Mouse (Mus musculus) testis, postnatal 14 days (tissue): Measurements from ENCODE around the gene Syce1.

Experiments
- DNase-seq: peaks from one replicate; pipeline ENCODE4 v3.0.0; 2021; ENCODE audit warnings: low spot score

The Syce1 gene

GRCm38 (mm10) chr7:140787406-140788052 lies at the start of gene Syce1:
Gene Syce1, minus strand, starts transcription at chr7:140787852.
- peak; percentile 93 for DNase-seq

DNA sequence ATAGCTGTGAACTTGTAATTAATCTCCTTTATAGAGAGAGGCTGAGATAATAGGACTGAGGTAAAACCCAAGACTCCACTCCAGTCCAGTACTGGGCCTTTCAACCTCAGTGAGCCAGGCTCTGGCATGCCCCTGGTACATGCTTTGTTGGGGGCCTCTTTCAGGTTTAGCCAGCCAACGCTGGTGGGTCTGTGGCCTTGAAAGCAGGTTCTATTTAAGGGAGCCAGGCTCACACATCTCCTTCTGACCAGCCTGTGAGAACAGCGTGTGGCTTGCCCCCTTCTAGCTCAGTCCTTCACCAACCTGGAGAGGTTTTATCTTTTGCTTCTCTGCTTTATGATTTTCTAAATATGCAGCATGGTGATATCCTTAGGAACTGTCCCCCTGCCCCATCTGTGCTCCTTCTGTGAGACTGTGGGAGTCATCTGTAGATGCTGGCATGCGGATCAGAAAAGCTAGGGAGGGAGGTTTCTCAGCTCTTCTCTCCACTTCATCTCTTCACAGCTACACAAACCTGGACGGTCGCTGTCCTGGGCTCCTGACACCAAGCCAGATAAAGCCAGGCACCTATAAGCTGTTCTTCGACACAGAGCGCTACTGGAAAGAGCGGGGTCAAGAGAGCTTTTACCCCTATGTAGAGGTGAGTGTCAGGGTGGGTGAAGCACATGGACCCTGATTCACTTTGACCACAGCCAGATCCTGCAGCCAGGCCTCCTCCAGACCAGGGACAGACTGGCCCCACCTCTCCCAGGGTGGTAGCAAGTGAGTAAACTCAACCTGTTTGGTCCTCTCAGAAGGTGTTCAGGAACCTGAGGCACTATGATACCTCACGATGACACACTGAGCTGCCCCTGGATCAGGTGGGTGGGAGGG lies 48.8 kb upstream of the Syce1 start:
- DNase-seq: no peak

DNA sequence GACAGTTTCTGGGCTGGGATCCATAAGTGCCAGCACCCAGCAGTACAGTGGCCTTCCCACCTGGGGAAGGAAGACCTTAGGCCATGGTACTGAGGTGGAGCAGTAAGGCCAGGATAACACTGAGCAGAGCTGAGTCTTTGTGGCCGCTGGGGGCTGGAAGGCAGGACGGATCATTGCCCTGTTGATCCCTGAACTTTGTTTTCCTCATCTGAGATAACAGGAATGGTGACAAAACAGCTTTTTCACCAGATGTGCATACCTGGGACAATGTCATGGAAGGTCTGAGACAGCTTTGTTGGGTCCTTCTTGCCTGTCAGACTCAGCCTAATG lies 48.1 kb upstream of the Syce1 start:
- no peak for DNase-seq

DNA sequence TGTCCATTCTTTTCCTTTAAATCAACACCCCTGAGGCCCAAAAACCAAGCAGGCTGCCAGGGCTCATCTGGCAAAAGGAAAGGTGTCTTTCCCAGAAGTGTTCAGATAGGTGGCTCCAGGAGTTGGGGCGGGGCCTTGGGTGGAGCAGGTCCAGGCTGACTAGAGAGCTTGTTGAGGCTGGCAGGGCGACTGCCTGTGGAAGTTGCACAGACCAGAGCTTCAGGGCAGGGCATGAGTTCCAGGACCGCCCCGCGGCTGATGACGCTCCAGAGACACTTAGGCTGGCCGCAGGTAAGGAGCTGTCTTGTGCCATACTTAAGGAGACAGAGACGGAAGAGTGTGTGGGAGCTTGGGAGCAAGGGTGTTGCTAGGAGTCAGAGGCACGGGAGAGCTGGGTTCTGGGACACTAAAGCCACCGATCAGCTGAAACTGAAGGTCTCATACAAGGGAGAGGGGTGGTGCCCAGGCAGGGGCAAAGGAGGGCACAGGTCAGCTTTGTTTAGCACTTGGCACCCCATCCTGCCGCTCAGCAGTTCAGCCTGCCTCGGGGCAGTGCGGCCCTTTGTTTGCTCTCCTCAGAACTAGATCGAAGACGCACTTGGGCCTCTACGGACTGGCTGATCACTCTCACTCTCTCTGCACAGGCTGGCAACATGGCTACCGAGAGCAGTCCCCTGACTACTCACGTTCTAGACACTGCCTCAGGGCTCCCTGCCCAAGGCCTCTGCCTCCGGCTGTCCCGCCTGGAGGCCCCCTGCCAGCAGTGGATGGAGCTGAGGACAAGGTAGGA lies 47.5 kb upstream of the Syce1 start, which contains the start of gene Urah:
TSS of gene Urah (plus strand) at position 51 of the 790 bp plus-strand sequence.
- DNase-seq: no peak

DNA sequence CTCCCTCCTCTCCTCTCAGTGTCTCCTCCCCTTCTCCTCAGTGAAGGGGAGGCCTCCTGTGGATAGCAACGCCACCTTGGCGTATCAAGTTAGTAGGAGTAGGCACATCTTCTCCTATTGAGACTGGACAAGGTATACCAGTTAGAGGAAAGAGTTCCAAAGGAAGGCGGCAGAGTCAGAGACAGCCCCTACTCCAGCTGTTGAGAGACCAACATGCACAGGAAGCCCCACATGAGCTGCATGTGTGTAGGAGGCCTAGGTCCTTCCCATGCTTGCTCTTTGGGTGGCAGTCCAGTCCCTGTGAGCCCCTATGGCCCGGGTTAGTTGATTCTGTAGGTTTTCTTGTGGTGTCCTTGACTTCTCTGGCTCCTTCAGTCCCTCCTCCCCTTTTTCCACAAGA lies 45.7 kb upstream of the Syce1 start:
- no peak for DNase-seq

DNA sequence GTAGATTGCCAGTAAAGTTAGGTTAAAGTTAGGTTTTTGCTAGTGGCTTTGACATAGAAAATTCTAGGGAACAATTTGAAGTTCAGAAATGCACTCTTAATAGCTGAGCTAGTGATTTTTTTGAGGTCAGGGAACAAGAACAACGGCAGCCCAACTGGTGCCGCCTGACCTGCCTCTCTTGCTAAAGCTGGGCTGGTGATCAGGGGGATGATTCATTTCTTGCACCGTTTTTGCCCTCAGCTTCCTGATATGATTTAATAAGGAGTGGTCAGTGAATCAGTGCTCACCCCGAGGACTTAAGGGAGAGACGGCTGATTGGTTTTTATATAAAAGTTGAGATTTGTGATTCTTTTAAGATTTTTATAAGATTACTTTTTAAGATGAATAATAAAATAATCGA lies 43.8 kb upstream of the Syce1 start:
- DNase-seq: no peak

DNA sequence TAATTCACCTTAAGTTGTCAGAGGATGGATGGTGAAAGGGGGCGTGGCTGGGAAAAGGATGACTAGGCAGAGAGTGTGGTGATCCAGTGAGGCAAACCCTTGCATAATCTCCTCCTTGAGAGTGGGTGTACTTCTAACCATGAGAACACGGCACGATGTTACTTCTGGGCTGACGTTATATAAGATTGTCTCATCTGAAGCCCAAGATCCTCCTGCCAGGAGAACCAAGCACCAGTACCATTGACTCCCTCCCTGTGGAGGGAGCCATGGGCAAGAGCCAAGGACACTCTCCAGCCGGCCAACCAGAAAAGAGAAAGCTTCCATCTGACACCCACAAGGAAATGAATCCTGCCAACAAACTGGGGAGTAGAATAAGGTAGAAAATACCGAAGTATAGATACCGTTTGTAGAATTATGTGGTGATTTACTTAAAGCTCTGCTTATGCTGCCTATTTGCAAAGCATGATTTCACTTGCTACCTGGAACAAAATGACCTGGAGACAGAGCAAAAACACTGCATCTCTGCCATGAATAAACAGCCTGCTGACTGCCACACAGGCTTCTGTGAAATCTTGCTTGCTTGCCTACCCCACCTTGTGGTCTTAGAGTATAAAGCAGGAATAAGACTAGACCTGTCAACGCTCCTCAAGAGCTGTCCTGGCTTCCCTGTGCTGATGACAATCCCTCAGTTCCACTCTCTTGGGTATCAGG lies 40.7 kb upstream of the Syce1 start:
- no peak for DNase-seq

GRCm38 (mm10) chr7:140822731-140823130 lies 35.1 kb upstream of the Syce1 start:
- no peak for DNase-seq

DNA sequence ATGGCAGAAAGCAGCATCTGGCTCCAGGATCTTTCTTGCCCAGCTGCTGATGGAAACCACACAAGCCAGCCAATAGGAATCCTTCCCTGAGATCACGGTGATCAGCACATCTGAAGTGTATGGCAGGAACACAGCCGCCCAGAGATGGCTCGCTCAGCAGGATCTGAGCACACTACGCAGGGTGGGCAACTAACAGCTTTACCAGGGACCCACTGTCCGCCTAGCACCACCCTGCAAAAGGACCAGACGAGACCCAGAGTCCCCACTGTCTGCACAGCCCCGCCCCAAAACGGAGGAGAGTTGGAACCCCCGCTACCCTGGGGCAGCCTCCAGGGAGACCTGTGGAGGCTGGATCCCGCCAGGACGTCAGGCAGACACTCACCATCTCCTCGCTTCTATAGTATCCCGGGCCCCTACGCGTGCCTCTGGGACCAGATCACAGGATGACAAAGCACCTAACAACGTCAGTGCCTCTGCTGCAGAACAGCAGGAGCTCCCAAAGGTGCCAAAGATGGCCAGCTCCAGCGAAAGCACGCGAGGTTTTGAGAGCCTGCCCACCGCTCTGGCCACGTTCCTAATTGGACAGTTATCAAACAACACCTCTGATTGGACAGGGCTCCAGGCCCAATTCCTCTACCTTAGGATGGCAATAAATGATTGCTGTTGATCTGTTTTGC lies 34.1 kb upstream of the Syce1 start, which contains the start of gene Zfp941:
TSS of gene Zfp941 (minus strand) at position 526 of the 677 bp plus-strand sequence.
- peak; percentile 48 for DNase-seq

- no peak for DNase-seq
Measured at GRCm38 (mm10) chr7:140821305-140821652, 33.6 kb upstream of the Syce1 start.

DNA sequence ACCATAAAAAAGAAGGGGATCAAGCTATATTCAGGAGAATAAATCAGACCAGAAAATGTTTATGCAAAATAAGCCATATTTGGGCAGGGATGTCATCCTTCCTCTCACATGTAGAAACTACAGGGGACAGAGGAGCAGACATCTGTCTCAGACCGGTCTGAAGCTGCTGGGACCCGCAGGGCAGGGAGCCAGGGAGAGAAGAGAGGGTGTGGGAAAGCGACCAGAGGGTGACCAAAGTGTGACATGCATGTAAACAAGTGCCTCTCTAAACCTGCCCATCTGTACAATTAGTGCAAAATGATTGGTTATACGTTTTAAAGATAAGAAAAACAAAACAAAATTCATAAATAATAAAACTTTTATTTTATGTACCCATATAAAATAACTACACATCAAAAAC lies 32.5 kb upstream of the Syce1 start:
- no peak for DNase-seq

DNA sequence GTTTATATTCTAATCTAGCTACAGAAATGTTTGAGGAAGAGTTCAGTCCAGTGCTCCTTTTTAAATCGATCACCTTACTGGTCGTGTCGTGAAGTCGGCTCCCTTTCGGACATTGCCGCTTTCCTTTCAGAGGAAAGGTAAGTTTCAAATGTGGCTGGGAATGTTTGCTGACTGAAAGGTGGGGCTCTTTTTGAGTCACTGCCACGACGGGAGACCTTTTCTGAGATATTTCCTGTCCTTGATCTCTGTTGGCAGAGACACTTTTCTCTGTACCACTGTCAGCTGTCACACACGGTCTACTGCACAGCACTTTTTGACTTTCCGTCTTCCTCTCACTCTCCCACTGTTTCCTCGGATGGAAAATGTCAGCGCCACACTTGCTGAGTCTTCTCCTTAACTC lies 25.2 kb upstream of the Syce1 start:
- DNase-seq: no peak

GRCm38 (mm10) chr7:140811714-140812113 lies 24.1 kb upstream of the Syce1 start:
- no peak for DNase-seq

DNA sequence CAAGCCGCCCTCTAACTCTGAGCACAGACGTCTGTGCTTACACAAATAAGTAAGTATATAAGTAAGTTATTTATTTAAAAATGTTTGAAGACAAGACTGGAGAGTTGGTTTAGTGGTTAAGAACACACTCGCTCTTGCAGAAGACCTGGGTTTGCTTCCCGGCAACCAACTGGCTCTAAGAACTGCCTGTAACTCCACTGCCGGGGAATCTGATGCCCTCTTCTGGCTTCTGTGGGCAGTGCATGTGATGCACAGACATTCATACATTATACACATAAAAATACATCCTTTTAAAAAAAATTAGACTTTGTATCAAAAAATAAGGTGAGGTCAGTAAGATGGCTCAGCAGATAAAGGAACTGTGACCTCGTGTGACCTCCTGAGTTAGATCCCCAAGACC lies 22.8 kb upstream of the Syce1 start:
- no peak for DNase-seq

DNA sequence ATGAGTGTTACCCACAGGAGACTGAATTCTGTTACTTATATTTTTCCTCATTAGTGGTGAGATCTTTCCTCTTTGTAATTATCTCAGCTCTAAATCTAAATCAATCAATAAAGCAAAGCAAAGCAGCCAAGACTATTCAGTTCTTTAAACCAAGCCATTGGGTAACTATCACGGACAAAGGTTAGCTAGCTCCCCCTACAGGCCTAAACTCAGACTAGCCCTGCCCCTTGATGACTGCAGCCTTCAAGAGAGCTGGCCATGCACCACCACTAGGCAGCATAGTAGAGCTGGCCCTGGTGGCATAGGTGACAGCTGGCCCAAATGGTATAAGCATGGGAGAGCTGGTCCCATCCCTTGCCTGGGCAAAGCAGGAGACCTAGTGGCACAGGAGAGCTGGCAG lies 18.1 kb upstream of the Syce1 start:
- DNase-seq: no peak

- no peak for DNase-seq
Measured at GRCm38 (mm10) chr7:140802629-140803028, 15.0 kb upstream of the Syce1 start.

DNA sequence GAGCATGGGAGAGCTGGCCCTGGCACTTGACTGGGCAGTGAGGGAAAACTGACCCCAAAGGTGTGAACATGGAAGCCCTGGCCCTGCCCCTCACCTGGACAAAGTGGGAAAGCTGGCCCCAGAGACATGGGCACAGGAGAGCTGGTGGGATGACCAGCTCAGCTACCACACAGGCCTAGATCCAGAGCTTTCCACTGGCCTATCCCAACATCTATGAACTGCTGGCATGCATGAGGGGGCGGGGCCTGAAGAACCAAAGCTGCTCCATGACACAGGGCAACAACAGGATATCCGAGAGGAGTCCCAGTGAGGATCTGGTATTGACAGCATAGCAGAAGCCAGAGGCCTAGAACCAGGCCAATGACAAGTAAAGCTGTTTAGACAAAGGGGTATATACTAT lies 10.6 kb upstream of the Syce1 start:
- no peak for DNase-seq

- DNase-seq: no peak
Measured at GRCm38 (mm10) chr7:140797619-140798018, 10.0 kb upstream of the Syce1 start.

DNA sequence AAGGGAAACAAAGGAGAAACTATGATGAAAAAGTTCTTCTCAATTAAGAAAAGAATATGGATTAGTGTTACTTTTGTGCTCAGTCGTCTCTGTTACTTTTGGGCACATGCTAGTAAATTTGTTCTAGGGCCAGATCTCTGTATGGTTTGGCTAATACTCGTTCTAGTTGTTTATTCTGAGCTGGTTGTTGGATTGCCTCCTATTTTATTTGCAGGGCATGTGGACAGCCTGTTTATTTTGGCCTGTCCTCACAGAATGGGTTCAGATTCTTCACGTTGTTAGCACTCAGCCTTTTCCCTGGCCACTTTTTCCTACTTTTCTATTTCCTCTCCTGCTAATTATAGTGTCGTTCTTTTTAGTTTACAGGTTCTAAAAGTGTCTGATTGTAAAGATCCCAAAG lies 5.9 kb upstream of the Syce1 start:
- no peak for DNase-seq

GRCm38 (mm10) chr7:140788053-140788435 lies 392 bp upstream of the Syce1 start:
- DNase-seq: no peak

GRCm38 (mm10) chr7:140780548-140780947 lies 7.1 kb downstream of the Syce1 start:
- no peak for DNase-seq
